Mouse (Mus musculus) kidney, adult 8-10 months (tissue): ENCODE measurements around the gene Lrrc45.
A peak's percentile ranks its signal among the peaks of the same experiment; 100 is the strongest.
"Not testable (repeated sequence)": the region's sequence is repeated elsewhere in the genome, so short reads cannot be mapped to it uniquely, and the experiment has no call there.

Experiments
- DNase-seq, 2 experiments: peaks; one replicate each; pipeline ENCODE4 v3.0.0; 2022

Gene Lrrc45

GRCm38 (mm10) chr11:120728530-120729240 lies 15.0 kb downstream of the Lrrc45 start:
- DNase-seq: no peak

GRCm38 (mm10) chr11:120729432-120730050 lies 15.8 kb downstream of the Lrrc45 start:
- DNase-seq: peak; percentile 49 to 62

GRCm38 (mm10) chr11:120730331-120730870 lies 16.7 kb downstream of the Lrrc45 start:
- DNase-seq: no peak

GRCm38 (mm10) chr11:120731395-120731794 lies 17.7 kb downstream of the Lrrc45 start:
- DNase-seq: no peak

GRCm38 (mm10) chr11:120731858-120732680 lies 18.3 kb downstream of the Lrrc45 start, which contains the start of gene Cbr2:
TSS of gene Cbr2 (minus strand) at chr11:120732114.
- no peak for DNase-seq

GRCm38 (mm10) chr11:120733521-120733920 lies 19.8 kb downstream of the Lrrc45 start:
- peak; percentile 51 to 63 for DNase-seq

- no peak for DNase-seq
Observed at GRCm38 (mm10) chr11:120736424-120736823, 22.7 kb downstream of the Lrrc45 start.

- no peak for DNase-seq
Observed at GRCm38 (mm10) chr11:120740981-120741380, 27.3 kb downstream of the Lrrc45 start.

- DNase-seq: no peak
Observed at GRCm38 (mm10) chr11:120744121-120744701, 30.5 kb downstream of the Lrrc45 start.

GRCm38 (mm10) chr11:120747974-120748373 lies 34.2 kb downstream of the Lrrc45 start:
- DNase-seq: no peak

GRCm38 (mm10) chr11:120749430-120749829 lies 35.7 kb downstream of the Lrrc45 start:
- DNase-seq: peak in 1 of 2 experiments; percentile 38

- no peak for DNase-seq
Observed at GRCm38 (mm10) chr11:120751606-120752005, 37.9 kb downstream of the Lrrc45 start.

- DNase-seq: no peak
Observed at GRCm38 (mm10) chr11:120760236-120760635, 46.5 kb downstream of the Lrrc45 start.

- DNase-seq: no peak
Observed at GRCm38 (mm10) chr11:120761811-120762671, 48.3 kb downstream of the Lrrc45 start.

- not testable (repeated sequence) for DNase-seq
Observed at GRCm38 (mm10) chr11:120762672-120763041, 48.9 kb downstream of the Lrrc45 start, which contains the start of gene Hmga1b. TSS of gene Hmga1b (plus strand) at chr11:120762794.

- DNase-seq: not testable (repeated sequence)
Observed at GRCm38 (mm10) chr11:120763121-120763999, 49.6 kb downstream of the Lrrc45 start.

- DNase-seq: not testable (repeated sequence)
Observed at GRCm38 (mm10) chr11:120767023-120767422, 53.3 kb downstream of the Lrrc45 start.

- no peak for DNase-seq
Observed at GRCm38 (mm10) chr11:120768206-120768605, 54.5 kb downstream of the Lrrc45 start.
